Mouse (Mus musculus) gastrocnemius, adult 2 months (tissue): ENCODE measurements around the gene Primpol. TPM values are rescaled to one million over a fixed set of nuclear protein-coding genes. Genes with fewer than 3 reads are reported as not detected.

Experiments used
- DNase-seq: peaks from one replicate; pipeline ENCODE4 v3.0.0; 2022
- H3K27ac ChIP-seq: fragments of 200-600 bp; 2 replicates; pipeline ENCODE4 v1.8.1; 2022; ENCODE audit warnings: mild to moderate bottlenecking
- H3K4me3 ChIP-seq: fragments of 200-600 bp; 2 replicates; pipeline ENCODE4 v1.8.1; 2022; ENCODE audit warnings: mild to moderate bottlenecking, moderate library complexity
- CTCF ChIP-seq: fragments of 200-600 bp; IDR thresholded peaks from 2 replicates; pipeline ENCODE4 v1.8.1; 2022; ENCODE audit warnings: antibody characterized with exemption, mild to moderate bottlenecking, moderate library complexity
- intact Hi-C: fragments of 180-260 bp; cut with DNase I; formaldehyde crosslinking; loops from one replicate; pipeline ENCODE4 v1.15.1; 2025
- long read RNA-seq, 2 experiments: library from polyadenylated mRNA; stranded (forward); transcript quantifications; one replicate each; pipeline ENCODE4 v2.0.0; 2021
- total RNA-seq, 2 experiments: library from RNA; stranded (reverse); gene quantifications; 2 replicates each; pipeline ENCODE4 v1.2.3; 2021

Primpol gene
- total RNA-seq = 1 to 10 TPM; 1.4 to 2.1 TPM
- long read RNA-seq, experiment 1, partial matches to known transcripts = 0 of 3 reads
- long read RNA-seq, experiment 1, other reads (novel, unspliced or antisense) = 3 of 3 reads
- long read RNA-seq, experiment 2 = 0 reads

DNA sequence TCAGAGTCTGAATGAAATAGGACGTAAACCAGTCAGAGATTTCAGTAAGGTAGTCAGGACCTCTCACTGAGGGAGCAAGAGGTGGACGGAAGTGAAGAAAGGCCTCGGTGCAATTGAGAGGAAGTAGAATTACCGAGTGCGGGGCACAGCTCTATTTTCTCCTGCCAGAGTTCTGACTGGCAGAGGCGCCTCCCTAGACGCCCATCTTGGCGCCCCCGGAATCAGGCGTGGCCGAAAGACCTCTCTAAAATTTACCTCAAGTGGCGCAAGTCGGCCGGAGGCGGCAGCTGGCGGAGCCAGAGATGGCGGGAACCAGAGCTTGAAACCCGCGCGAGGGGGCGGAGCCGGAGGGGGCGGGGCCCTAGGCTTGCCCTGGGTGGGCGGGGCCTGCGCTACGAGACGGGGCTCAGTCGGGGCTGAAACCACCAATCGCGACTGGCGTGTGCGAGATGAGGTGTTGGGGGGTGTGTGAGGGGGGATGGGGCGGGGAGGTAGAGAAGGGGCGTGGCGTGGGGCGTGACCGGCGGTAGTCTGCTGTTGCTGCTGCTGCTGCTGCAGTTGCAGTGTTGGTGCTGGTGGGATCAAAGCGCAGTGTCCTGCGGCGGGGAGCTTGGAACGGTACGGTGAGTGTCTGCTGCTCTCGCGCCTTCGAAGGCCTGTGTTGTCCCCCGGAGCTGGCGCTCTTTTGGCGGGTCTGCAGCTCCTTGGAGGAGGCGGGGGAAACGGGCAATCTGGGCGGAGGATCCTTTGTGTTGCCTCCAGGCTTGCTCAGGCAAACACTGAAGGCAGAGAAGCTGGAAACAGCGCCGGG is at the start of gene Primpol, which contains the start of gene Casp3:
TSS of gene Primpol (minus strand) at position 334 of the 811 bp plus-strand sequence.
TSS of gene Casp3 (plus strand) at position 413 of the 811 bp plus-strand sequence.
- intact Hi-C loops = loop anchor here (5.0 kb wide), 1 partner anchor 65 kb away; the partner anchor contains the start of gene Cenpu
- Histone ChIP-seq H3K4me3 (peak within 1 kb of the TSS; percentile 94), H3K27ac (peak within 1 kb of the TSS; percentile 86)
- peak; percentile 1; the same call in 1 of the 2 replicates for TF ChIP-seq CTCF
- peak; percentile 98 for DNase-seq

DNA sequence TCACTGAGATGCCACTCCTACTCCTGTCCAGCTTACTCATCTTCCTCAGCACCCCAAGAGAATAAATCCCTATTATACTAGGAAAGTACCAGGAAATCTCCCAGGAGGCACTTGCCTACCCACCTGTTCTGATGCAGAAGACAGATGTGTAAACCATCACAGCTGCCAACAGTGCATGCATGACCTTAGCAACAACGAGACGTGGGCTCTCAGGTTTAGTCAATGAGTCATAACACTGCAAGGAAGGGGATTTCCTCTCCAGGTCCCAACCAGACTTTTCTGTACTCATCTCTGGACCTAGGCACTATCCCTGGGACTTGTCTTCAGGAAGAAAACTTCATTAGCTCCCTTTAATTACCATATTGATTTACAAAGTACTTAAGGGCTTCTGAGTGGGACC is 38.9 kb upstream of the Primpol start:
- intact Hi-C loops = no loop called here
- H3K4me3 ChIP-seq = no peak overlapping the region
- H3K27ac ChIP-seq = no peak overlapping the region
- TF ChIP-seq CTCF = no peak
- no peak for DNase-seq

DNA sequence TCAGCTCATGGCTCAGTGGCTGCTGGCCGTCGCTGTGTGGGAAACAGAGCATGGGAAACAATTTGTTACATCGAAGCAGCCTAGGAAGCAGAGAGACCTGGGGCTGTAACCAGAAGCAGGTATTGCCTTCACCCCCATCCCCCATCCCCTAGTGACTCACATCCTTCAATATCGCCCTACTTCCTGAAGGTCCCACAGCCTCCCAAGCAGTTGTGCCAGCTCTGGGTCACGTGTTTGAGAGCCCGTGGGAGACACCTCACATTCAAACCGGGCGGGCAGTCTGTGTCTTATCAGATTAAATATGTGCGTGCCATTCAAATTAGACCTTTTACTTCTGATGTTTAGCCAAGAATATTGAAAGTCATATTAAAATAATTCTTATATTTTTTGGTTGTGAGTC is 34.9 kb upstream of the Primpol start:
- no peak overlapping the region for H3K27ac ChIP-seq
- no peak overlapping the region for H3K4me3 ChIP-seq
- intact Hi-C loops = no loop called here
- peak; percentile 31 for DNase-seq
- TF ChIP-seq CTCF = no peak

DNA sequence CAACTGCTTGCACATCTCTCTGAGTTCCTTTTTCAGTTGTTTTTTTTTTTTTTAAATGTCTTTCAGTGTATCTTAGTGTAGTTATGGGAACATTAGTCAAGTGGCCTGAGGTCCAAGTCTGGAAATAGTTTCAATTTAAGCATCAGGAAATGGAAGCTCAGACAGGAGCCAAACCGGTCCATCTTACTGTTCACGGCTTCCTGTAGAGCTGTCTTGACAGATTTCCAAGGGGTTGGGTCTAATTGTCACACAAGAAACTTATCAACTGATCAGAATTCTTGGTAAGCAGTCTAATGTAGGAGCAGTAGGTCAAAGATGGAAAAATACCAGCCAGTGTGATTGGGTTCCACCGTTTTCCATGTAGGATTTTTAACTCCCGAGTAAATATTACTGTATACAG is 31.4 kb upstream of the Primpol start:
- intact Hi-C loops = no loop called here
- H3K4me3 ChIP-seq = no peak overlapping the region
- TF ChIP-seq CTCF = no peak
- no peak for DNase-seq
- no peak overlapping the region for H3K27ac ChIP-seq

DNA sequence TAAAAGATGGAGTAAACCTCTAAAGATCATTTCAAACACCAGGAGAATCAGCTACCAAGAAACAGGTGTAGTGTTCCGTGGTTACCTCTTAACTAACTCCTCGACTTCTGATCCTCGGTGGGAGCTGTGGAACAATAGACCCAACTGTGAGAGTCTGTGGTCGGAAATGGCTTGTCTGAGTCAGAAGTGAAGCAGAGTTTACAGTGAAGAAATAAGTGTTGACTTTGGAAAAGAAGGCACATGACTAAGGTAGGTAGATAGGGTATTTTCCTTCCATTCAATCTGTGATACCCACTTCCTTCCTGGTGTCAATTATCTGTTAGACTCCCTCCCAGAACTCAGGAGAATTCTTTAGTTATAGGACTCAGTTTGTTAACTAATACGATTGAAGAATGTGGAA is 24.3 kb upstream of the Primpol start:
- DNase-seq = no peak
- intact Hi-C loops = no loop called here
- H3K27ac ChIP-seq = no peak overlapping the region
- H3K4me3 ChIP-seq = no peak overlapping the region
- no peak for TF ChIP-seq CTCF

- no peak for DNase-seq
- no peak for TF ChIP-seq CTCF
- no peak overlapping the region for H3K4me3 ChIP-seq
- peak overlapping the region; percentile 66 for H3K27ac ChIP-seq
- intact Hi-C loops = no loop called here
Measured at GRCm38 (mm10) chr8:46639852-46640251, 22.8 kb upstream of the Primpol start.

DNA sequence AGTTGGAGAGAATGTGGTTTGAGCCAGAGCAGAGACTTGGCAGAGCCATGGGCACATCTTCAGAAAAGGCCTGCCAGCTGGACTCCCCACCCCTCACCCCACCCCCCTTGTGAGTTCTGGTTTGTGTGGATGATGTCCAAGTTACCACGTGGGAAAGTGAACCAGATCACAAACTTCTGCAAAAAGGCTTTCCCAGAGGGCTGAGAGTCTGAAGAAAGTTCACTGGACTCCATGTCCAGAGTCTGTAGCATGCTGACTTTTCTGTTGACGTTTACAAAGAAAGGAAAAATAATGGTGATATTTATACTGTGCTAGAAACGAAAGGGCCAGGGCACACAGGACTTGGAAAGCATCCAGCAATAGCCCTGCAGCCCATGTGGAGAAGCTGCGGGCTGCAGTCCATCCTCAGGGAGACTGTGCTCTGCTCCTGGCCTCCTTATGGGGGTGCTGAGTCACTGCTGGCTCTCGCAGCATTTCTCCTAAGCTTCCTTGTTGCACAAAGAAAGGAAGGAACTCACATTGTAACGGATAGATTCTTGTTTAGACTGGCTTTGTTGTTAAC is 22.1 kb upstream of the Primpol start:
- Histone ChIP-seq H3K27ac (peak overlapping the region; percentile 66), H3K4me3 (peak overlapping the region; percentile 30)
- peak; percentile 63 for DNase-seq
- no peak for TF ChIP-seq CTCF
- intact Hi-C loops = no loop called here

GRCm38 (mm10) chr8:46630932-46631331 is 13.9 kb upstream of the Primpol start:
- H3K27ac ChIP-seq = no peak overlapping the region
- intact Hi-C loops = no loop called here
- no peak overlapping the region for H3K4me3 ChIP-seq
- DNase-seq = no peak
- no peak for TF ChIP-seq CTCF

DNA sequence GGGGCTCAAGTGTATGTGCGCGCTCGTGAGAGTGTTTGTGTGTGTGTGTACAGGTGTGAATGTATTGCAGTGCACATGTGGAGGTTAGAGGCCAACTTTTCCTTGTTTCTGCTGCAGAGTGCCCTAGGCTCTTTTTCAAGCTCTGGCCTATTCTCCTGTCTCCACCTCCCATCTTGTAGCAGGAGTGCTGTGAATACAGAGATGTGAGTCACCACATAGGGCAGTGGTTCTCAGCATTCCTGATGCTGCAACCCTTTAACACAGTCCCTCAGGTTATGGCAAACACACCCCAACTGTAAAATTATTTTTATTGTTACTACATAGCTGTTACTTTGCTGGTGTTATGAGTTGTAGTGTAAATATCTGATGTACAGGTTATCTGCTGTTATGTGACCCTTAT is 13.4 kb upstream of the Primpol start:
- intact Hi-C loops = no loop called here
- Histone ChIP-seq H3K4me3 (no peak overlapping the region), H3K27ac (no peak overlapping the region)
- no peak for DNase-seq
- TF ChIP-seq CTCF = no peak

GRCm38 (mm10) chr8:46628645-46629044 is 11.6 kb upstream of the Primpol start:
- Histone ChIP-seq H3K4me3 (no peak overlapping the region), H3K27ac (no peak overlapping the region)
- no peak for TF ChIP-seq CTCF
- DNase-seq = no peak
- intact Hi-C loops = no loop called here

- DNase-seq = no peak
- intact Hi-C loops = no loop called here
- no peak for TF ChIP-seq CTCF
- Histone ChIP-seq H3K4me3 (no peak overlapping the region), H3K27ac (no peak overlapping the region)
Measured at GRCm38 (mm10) chr8:46627881-46628280, 10.9 kb upstream of the Primpol start.

DNA sequence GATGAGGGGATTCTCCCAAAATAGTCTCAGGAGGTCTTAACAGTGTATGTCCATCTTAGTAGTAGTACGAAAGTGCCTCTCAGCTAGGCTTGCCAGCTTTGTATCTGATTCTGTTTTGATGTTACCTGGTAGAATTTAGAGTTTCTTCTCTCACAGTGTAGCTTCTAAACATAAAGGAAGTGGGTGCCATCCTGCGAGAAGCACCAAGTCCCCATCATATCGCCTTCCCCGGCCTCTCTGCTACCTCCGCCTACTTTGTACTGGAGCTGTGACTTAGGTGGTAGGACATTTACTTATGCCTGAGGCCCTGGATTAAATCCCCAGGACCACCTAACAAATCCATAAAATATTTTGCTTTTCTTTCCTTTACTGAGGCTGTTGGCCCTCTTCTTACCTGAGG is 9.6 kb upstream of the Primpol start:
- H3K27ac ChIP-seq = no peak overlapping the region
- intact Hi-C loops = no loop called here
- DNase-seq = no peak
- H3K4me3 ChIP-seq = no peak overlapping the region
- TF ChIP-seq CTCF = no peak

GRCm38 (mm10) chr8:46625166-46625565 is 8.2 kb upstream of the Primpol start:
- DNase-seq = no peak
- TF ChIP-seq CTCF = no peak
- H3K27ac ChIP-seq = no peak overlapping the region
- H3K4me3 ChIP-seq = no peak overlapping the region
- intact Hi-C loops = no loop called here
